Comparison of ENCODE assay signal across 11 mouse cellular contexts in the genomic region with DNA sequence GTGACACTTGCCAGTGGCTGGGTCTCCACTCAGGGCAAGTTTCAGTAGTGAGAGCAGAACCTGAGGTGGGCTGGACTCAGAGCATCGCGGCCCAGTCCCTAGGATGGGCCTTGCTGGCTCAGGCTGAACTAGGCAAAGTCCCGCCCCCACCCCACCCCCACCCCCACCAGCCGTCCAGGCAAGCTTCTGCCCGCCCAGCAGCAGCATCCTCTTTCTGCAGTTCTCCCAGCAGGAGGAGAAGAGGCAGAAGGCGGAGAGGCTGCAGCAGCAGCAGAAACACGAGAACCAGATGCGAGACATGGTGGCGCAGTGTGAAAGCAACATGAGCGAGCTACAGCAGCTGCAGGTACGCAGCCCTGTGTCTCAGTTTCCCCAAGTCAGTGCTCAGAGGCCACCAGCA. TPM values are rescaled to one million over a fixed set of nuclear protein-coding genes. Genes with fewer than 3 reads are reported as not detected.
DNase-seq lines count a peak whose midpoint lies in the region; ATAC-seq and TF ChIP-seq lines count a peak whose summit lies in the region.
"Had no signal": no experiment of that assay in that cellular context is flagged by ENCODE, and none has a peak within 500 bp of the region (broad histone marks: within the 10 kb centered on the region; RNA-seq: fewer than 3 reads in every experiment).

No protein-coding gene starts in this region.

- H3K36me3 ChIP-seq in hindbrain, embryonic 10.5 days: peaks cover 14% of the 10 kb centered on the region
- H3K36me3 ChIP-seq in hindbrain, embryonic 13.5 days: peaks cover 29% of the 10 kb centered on the region
- H3K36me3 ChIP-seq in testis, adult 2 months (ENCODE audit: control insufficient read depth, insufficient read depth, low read length): no peaks in the 10 kb centered on the region
- no peaks in the 10 kb centered on the region for H3K36me3 ChIP-seq in embryonic facial prominence, embryonic 14.5 days (ENCODE audit: control insufficient read depth, insufficient read depth, low read length)
- H3K36me3 ChIP-seq: heart, embryonic 15.5 days had no signal

- peak; percentile 51 for DNase-seq in hindbrain, embryonic 10.5 days (ENCODE audit: low spot score)
- DNase-seq in testis, postnatal 10 days (ENCODE audit: low spot score): no peak
- peak; percentile 41 for DNase-seq in embryonic facial prominence, embryonic 14.5 days (ENCODE audit: low spot score)
- DNase-seq in spleen, adult 18-20 months: no peak
- DNase-seq in gastrocnemius, postnatal 4 days (ENCODE audit: low spot score in 2 of 2): no peak
- DNase-seq: kidney, adult 18-20 months; thymus, postnatal 14 days had no signal

- H3K4me2 ChIP-seq in hindbrain, embryonic 13.5 days: no peak overlapping the region
- H3K4me2 ChIP-seq in embryonic facial prominence, embryonic 14.5 days (ENCODE audit: low read depth, low read length): peak overlapping the region; percentile 34; the same call in 1 of the 2 replicates
- H3K4me2 ChIP-seq: heart, embryonic 15.5 days; limb, embryonic 15.5 days had no signal

- WGBS in hindbrain, embryonic 10.5 days: 14% methylated on average over 11 of the region's 11 CpGs
- 22% methylated on average over 11 of the region's 11 CpGs for WGBS in hindbrain, embryonic 13.5 days
- 9% methylated on average over 11 of the region's 11 CpGs for WGBS in embryonic facial prominence, embryonic 14.5 days

- no peak for TF ChIP-seq POLR2A in testis, adult 2 months (IDR thresholded peaks at IDR 0.05; ENCODE audit: control insufficient read depth, low read depth, low read length)

- no peak for ATAC-seq in hindbrain, embryonic 13.5 days (ENCODE audit: low FRiP score)
- no peak for ATAC-seq in embryonic facial prominence, embryonic 14.5 days (ENCODE audit: low read depth)

- no peaks in the 10 kb centered on the region for H3K27me3 ChIP-seq in hindbrain, embryonic 10.5 days (ENCODE audit: insufficient read depth, poor library complexity, severe bottlenecking)
- no peaks in the 10 kb centered on the region for H3K27me3 ChIP-seq in hindbrain, embryonic 13.5 days
- no peaks in the 10 kb centered on the region for H3K27me3 ChIP-seq in testis, adult 2 months (ENCODE audit: control insufficient read depth, insufficient read depth, low read length)
- H3K27me3 ChIP-seq in embryonic facial prominence, embryonic 14.5 days (replicated peaks; ENCODE audit: control insufficient read depth, insufficient read depth, low read length): no peaks in the 10 kb centered on the region
- H3K27me3 ChIP-seq: heart, embryonic 15.5 days; limb, embryonic 15.5 days had no signal

- 0 out of 2 replicates have a peak overlapping the region, but pooled peaks have one; percentile 18 for H3K4me3 ChIP-seq in hindbrain, embryonic 10.5 days
- no peak overlapping the region for H3K4me3 ChIP-seq in hindbrain, embryonic 13.5 days
- H3K4me3 ChIP-seq in testis, adult 2 months (ENCODE audit: control insufficient read depth, low read depth, low read length): peak overlapping the region; percentile 71
- no peak overlapping the region for H3K4me3 ChIP-seq in embryonic facial prominence, embryonic 14.5 days (ENCODE audit: low read depth, low read length)
- H3K4me3 ChIP-seq: heart, embryonic 15.5 days; limb, embryonic 15.5 days had no signal

- peaks cover 41% of the 10 kb centered on the region for H3K4me1 ChIP-seq in hindbrain, embryonic 10.5 days (replicated peaks)
- peaks cover 19% of the 10 kb centered on the region for H3K4me1 ChIP-seq in hindbrain, embryonic 13.5 days (replicated peaks)
- peaks cover 2% of the 10 kb centered on the region for H3K4me1 ChIP-seq in testis, adult 2 months (ENCODE audit: control insufficient read depth, insufficient read depth, low read length)
- peaks cover 9% of the 10 kb centered on the region for H3K4me1 ChIP-seq in embryonic facial prominence, embryonic 14.5 days (ENCODE audit: control insufficient read depth, insufficient read depth, low read length)

- H3K27ac ChIP-seq in hindbrain, embryonic 10.5 days: peak overlapping the region; percentile 64
- no peak overlapping the region for H3K27ac ChIP-seq in hindbrain, embryonic 13.5 days
- H3K27ac ChIP-seq in testis, adult 2 months (ENCODE audit: control insufficient read depth, insufficient read depth, low read depth, low read length): no peak overlapping the region
- no peak overlapping the region for H3K27ac ChIP-seq in embryonic facial prominence, embryonic 14.5 days (replicated peaks; ENCODE audit: low read depth, low read length)
- H3K27ac ChIP-seq: heart, embryonic 15.5 days; limb, embryonic 15.5 days had no signal

- no peaks in the 10 kb centered on the region for H3K9me3 ChIP-seq in hindbrain, embryonic 10.5 days
- H3K9me3 ChIP-seq in hindbrain, embryonic 13.5 days: no peaks in the 10 kb centered on the region
- H3K9me3 ChIP-seq in embryonic facial prominence, embryonic 14.5 days (ENCODE audit: control insufficient read depth, low read length): no peaks in the 10 kb centered on the region
- H3K9me3 ChIP-seq: heart, embryonic 15.5 days; limb, embryonic 15.5 days had no signal

- no peak for TF ChIP-seq CTCF in testis, adult 2 months (IDR thresholded peaks at IDR 0.05; ENCODE audit: control insufficient read depth, insufficient read depth, insufficient replicate concordance, low read depth, low read length)

- H3K9ac ChIP-seq in hindbrain, embryonic 13.5 days: no peak overlapping the region
- 0 out of 2 replicates have a peak overlapping the region, but pooled peaks have one; percentile 25 for H3K9ac ChIP-seq in embryonic facial prominence, embryonic 14.5 days (ENCODE audit: low read depth, low read length)
- H3K9ac ChIP-seq: heart, embryonic 15.5 days; limb, embryonic 15.5 days had no signal

RNA-seq across cellular contexts. Expression of gene Fbxw11, which starts 27.0 kb away (rescaled TPM):
- 89.8 and 94.9 TPM in 2 replicates for polyA plus RNA-seq in hindbrain, embryonic 10.5 days (2016; fragmentation: Nextera tagmentation; extraction: Ambion mirVana)
- polyA plus RNA-seq in hindbrain, embryonic 13.5 days (2015; fragmentation: Nextera tagmentation; extraction: Ambion mirVana): 116 and 118 TPM in 2 replicates
- polyA plus RNA-seq in testis, adult 2 months (2012; rRNA removed): 11.7 and 13.8 TPM in 2 replicates
- polyA plus RNA-seq in embryonic facial prominence, embryonic 14.5 days (2014; fragmentation: Nextera tagmentation; extraction: Ambion mirVana): 59.0 and 66.4 TPM in 2 replicates
- total RNA-seq in gastrocnemius, postnatal 4 days (2021): 10 to 100 TPM; 63.4 to 71.3 TPM

Comparison
In these comparisons a context has a peak if more than half of its experiments do, and no peak if none do; other contexts are left out.
1. H3K4me3 ChIP-seq: peak in hindbrain, embryonic 10.5 days (single experiment) and testis, adult 2 months (single experiment); none in hindbrain, embryonic 13.5 days (single experiment) and embryonic facial prominence, embryonic 14.5 days (single experiment).
2. DNase-seq: peak in hindbrain, embryonic 10.5 days (single experiment) and embryonic facial prominence, embryonic 14.5 days (single experiment); none in testis, postnatal 10 days (single experiment), spleen, adult 18-20 months (0 of 2) and gastrocnemius, postnatal 4 days (0 of 2).